Mouse (Mus musculus) adrenal gland, adult (tissue): Measurements from ENCODE around the gene Aco2.

ENCODE experiments used
- DNase-seq, 2 experiments: peaks; one replicate each; pipeline ENCODE4 v3.0.0; 2022 to 2023; ENCODE audit warnings: low spot score in 1 of 2; ENCODE audit not compliant: inconsistent age in 2 of 2

Gene Aco2

DNA sequence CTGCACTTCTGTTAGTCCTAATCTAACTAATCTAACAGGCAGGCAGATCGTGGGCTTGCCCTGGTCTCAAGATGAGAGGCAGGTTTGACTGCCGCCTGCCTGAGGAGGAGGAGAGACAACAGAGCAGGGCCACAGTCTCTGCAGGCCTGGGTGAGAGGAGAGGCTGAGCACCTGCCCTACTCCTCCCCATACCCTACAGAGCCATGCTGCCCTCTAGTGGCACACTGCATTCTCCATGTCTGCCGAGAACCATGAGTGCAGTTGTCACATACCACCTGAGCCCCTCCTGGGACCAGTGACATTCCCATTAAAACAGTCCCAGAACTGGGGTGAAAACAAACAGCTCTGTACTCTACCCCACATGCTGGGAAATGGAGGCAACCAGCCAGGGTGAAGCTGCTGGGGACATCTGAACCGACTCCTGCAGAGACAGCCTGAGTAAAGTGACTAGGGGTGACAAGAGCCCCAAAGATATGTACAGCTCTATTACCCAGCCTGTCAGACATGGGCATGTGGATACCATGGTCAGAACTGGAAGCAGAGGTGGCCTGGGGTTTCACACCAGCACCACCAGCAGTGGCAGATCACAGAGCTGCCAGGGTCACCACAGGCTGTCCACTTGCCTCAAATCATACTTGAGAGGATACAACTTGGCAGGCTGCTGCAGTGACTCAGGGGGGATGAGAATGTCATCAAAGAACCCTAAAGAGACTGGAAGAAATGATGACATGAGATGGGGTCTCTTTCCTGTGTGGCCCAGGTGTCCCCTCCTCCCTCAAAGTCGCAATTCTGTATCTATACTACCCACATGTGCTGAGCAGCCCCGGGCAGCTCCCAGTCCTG, 45.7 kb downstream of the Aco2 start:
- DNase-seq: peak; percentile 74 to 90

DNA sequence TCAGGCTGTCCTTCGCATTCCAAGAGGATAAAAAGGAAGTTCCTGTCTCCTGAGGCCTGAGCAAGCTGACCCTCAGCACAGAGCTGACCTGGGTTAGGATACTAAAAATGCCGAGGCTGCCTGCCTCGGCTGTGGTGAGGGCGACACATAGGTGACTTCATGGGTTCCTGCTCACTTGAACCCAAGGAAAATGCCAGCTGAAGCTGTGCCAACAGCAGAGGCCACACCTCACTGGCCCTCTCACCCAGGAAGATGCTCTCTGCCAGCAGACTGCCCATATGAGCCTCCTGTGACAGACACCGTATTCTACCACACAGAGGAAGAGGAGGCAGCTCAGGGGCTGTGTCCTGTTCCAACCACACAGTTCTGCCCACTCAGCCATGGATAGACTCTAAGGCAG, 47.0 kb downstream of the Aco2 start:
- DNase-seq: peak in 1 of 2 experiments; percentile 44

DNA sequence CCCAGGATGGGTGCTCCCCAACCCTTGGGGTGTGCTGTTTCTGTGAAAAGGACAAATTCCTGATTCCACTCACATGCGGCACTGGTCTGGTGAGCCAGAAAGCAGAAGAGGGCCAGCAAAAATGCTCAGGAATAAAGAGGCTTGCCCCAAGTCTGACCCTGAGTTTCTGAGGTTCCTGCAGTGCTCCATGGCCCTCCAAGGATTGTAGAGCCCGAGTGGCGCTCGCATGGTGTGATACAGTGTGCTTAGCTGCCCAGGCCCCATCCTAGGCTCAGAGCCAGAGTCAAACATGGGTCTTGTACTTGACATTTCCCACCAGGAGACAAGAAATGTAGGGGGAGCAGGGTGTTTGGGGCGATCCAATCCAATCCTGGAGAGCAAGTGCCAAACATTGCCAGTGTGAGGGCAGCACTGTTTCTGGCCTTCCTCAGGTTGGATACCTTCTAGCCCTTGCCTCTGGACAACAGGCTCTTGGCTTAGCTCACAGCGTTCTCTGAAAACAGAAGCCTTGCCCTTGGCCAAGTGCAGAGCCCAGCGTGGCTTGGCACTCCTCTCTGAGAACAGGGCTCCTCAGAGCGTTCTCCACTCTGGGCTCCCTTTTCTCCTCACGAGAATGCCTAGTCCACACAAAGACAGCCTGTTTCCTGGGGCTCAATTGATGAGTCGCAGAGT, 48.6 kb downstream of the Aco2 start:
- DNase-seq: peak in 1 of 2 experiments; percentile 30

GRCm38 (mm10) chr15:81921255-81921654, 49.1 kb downstream of the Aco2 start:
- DNase-seq: no peak

DNA sequence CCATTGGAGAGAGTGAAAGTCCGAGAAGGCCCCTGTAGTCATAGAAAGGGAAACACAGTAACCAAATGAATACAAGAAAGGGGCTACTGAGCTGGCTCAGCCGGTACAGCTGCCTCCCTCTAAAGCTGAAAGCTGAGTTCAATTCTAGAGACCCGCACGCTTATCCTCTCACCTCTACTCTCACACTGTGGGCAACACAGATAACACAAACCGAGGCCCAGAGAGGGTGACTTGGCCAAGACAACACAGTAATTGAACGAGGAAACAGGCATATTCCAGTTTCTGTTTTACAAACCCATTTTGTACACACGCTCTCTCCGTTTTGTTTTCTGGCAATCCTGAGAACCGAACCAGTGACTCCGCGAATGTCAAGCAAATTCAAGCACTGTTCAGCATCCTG, 52.8 kb downstream of the Aco2 start:
- no peak for DNase-seq

- peak; percentile 96 to 97 for DNase-seq
These were observed 53.8 kb downstream of the Aco2 start, which contains the start of gene Polr3h for GRCm38 (mm10) chr15:81925760-81926445. Gene Polr3h, minus strand, starts transcription at chr15:81926240.

- peak in 1 of 2 experiments; percentile 44 for DNase-seq
These were observed 54.3 kb downstream of the Aco2 start for GRCm38 (mm10) chr15:81926446-81926822.

DNA sequence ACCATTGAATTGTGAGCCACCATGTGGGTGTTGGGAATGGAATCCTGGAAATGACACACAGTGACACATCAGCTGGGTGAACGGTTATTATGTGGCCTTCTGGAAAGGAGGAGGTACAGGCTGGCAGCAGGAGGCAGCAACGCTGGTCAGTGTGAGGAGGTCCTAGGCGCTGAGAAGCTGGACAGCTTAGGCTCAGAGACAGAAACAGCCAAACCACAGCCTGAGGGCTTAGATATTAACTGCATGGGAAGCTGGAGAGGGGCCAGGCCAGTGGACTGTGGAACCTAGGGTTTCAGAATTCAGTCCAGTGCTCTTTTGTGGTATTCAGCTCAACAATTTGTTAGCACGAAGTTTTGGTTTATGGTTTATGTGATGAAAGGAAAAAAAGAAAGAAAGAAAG, 55.6 kb downstream of the Aco2 start:
- DNase-seq: peak; percentile 67 to 77

GRCm38 (mm10) chr15:81928277-81928676, 56.2 kb downstream of the Aco2 start:
- peak; percentile 65 to 84 for DNase-seq

- DNase-seq: no peak
These were observed 60.9 kb downstream of the Aco2 start for GRCm38 (mm10) chr15:81932951-81933470.

- no peak for DNase-seq
These were observed 61.9 kb downstream of the Aco2 start for GRCm38 (mm10) chr15:81933986-81934385.

DNA sequence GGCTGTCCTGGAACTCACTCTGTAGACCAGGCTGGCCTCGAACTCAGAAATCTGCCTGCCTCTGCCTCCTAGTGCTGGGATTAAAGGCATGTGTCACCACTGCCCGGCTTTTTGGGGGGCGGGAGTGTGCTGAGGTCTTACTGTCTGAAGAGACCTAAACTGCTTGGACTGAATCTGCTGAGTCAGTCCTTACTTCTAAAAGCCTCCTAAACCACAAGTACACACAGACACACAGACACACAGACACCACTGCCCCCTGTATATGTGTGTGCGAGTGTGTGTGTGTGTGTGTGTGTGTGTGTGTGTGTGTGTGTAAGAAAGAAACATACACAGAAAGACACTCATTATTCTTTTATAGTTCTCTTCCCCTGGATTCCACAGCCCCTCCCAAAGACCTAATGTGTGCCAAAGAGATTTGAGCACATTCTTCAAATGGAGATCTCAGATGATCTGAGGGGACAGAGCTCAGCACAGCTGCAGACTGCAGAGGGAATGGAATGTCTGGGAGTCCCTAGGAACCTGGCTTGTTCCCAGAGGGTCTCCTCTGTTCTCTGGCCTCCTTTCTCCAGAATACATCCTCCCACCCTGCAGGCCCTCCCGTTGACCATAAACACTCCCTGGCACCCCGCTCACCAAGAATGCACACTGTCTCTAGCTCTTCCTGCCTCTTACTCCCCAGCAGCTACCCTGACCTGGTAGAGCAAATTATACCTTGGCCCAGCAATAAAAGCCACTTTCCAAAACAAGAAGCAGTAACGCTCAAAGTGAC, 63.9 kb downstream of the Aco2 start:
- DNase-seq: no peak

DNA sequence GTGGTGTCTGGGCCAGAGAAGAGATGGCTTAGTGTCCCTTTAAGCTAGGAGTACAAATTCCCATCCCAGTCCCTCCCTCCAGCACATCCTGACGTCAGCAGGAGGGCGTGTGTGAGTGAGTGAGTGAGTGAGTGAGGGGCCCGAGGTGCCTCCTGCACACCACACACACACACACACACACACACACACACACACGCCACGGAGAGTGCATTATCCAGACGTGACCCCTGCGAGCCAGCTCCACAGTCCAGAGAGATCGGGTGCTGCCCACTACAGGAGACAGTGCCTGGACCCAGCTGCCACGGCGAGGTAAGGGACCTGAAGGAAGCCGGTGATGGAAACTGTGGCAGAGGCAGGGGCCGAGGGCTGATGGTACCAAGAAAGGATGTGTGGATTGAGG, 64.6 kb downstream of the Aco2 start, which contains the start of gene Csdc2:
Gene Csdc2 (plus strand): TSS at position 81 of the 400 bp plus-strand sequence.
- peak; percentile 71 to 76 for DNase-seq

DNA sequence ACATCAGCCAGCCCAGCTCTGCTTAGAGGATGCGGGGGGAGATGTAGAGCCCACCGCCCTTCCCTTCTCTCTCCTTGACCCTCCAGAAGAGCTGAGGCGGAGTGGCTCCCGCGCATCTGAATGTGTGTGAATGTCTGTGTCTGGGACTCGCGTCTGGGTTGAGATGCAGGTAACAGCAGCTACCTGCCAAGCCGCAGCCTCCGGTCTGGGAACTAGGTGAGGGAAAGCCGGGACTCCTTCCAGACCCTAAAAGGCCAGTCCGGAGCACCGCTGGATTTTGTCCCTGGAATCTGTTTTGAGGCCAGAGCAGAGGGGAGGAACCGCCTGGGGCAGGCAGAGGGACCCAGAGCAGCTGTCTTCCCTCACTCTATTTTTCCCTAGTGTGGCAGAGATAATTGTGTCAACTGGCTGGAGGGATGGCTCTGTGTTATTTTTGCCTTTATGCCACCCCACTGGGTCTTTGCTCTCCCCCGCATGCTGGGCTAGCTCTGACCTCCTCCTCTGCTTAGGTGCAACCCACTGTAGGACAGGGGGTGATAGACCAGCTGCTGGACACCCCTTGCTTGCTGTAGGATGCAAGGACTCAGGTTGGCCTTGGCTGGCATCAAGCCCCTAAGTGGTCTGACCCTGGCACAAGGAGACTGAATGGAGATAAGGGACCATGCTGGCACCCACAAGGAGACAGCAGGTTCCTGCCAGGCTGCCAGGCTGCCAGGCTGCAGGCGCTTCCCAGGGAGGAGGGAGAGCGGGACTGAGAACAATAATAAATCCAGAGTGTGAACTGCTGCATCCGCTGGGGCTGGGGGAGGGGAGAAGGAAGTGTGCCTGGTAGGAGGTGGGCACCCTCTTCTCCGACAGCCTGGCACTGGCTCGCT, 65.2 kb downstream of the Aco2 start:
- DNase-seq: peak; percentile 76 to 80

DNA sequence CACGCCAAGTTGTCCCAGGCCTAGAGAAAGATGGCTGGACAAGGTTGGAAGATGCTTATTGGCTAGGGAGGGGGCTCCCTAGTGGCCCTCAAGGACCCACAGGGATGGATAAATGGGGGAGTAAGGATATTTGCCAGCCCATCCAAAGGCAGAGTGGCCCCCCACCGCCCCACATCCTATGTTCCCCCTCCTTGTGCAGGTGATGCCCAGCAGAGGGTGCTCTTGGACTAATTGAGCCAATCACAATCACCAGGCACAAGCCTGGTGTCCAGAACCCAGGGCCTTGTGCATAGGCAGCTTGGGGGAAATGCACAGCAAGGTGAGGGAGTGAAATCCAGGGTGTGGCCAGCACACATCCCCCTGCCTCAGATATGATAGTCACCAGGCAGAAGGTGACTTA, 66.1 kb downstream of the Aco2 start:
- peak; percentile 69 to 87 for DNase-seq

DNA sequence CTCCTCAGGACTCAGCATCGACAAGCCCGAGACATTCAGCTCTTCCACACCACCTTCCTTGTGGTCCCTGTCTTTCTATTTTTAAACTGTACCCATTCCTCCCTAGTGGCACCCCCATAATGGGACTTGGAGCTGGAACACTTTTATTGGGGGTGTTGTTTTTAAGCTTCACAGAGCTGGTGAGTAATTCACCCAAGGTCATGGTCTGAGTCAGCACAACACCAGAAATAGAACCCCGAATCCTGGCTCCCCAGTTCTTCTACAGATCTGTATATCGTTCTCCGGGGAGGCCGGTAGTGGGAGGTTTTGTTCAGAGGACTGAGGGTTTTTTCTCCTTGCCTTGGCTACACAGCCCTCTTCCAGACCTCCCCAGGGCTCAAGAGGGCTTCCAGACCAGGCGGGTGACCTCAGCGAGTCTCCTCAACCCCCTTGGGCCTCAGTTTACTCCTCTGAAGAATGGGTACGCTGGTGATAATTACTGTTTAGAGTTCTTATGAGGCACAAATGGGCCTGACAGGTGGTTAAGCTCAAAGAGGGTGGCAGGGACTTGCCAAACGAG, 67.1 kb downstream of the Aco2 start:
- peak; percentile 70 to 86 for DNase-seq

DNA sequence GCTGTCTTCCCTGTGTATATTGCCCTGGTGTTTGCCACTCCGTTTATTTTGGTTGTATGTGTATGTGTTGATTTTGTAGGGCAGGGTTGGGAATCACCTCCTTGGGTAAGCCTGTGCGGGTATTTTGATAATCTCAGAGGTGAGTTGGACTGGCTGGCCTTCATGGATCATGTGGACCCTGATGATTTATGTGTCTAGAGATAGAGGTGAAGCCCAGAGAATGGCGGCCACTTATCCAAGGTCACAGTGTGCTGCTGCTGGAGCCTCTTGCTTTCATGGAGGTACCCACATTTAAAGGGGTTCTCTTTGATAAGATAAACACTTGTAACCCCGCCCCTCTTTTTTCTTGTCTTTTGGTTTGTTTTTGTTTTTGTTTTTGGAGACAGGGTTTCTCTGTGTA, 67.7 kb downstream of the Aco2 start:
- peak; percentile 58 to 69 for DNase-seq

- no peak for DNase-seq
These were observed 68.1 kb downstream of the Aco2 start for GRCm38 (mm10) chr15:81940219-81940618.

DNA sequence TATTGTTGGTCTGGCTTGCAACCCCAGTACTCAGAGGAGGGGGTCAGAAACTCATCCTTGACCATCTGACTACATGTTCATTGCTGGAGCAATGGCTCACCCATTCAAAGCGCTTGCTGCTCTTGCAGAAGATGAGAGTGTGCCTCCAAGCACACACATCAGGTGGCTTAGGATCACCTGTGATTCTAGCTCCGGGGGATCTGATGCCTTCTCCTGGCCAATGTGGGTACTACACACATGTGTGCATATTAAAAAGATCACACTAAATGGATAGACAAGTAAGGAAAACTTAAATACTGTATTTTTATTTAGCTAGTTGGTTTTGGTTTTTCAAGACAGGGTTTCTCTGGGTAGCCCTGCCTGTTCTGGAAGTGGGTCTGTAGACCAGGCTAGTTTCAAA, 68.9 kb downstream of the Aco2 start:
- DNase-seq: no peak
